Mouse (Mus musculus): Measurements from ENCODE around the gene Gm17555. TPM values are rescaled to one million over a fixed set of nuclear protein-coding genes. Genes with fewer than 3 reads are reported as not detected.

Gm17555 gene
- total and polyA plus RNA-seq, 2 experiments: not detected

GRCm38 (mm10) chr2:126236905-126237304, 22.0 kb downstream of the Gm17555 start:
- Histone ChIP-seq H3K79me2 (ENCODE audit: control insufficient read depth, insufficient read depth, low read length) (no peaks in the 10 kb centered on the region), H3K27ac (replicated peaks; ENCODE audit: insufficient read depth, low read depth, low read length) (no peak overlapping the region), H3K4me1 (ENCODE audit: control insufficient read depth, insufficient read depth, low read length) (no peaks in the 10 kb centered on the region), H3K9ac (ENCODE audit: low read depth, low read length) (no peak overlapping the region), H3K27me3 (ENCODE audit: control insufficient read depth, insufficient read depth, low read length) (no peaks in the 10 kb centered on the region), H3K4me3 (ENCODE audit: insufficient read depth, low read depth, low read length) (no peak overlapping the region), H3K36me3 (ENCODE audit: control insufficient read depth, insufficient read depth, low read length) (no peaks in the 10 kb centered on the region)
- TF ChIP-seq CTCF (IDR thresholded peaks at IDR 0.05; ENCODE audit: low read depth, low read length) (no peak), POLR2A (IDR thresholded peaks at IDR 0.05; ENCODE audit: extremely low read depth, insufficient read depth, low read length) (no peak)
- 89% methylated on average over 4 of the region's 4 CpGs for WGBS
- DNase-seq (ENCODE audit: extremely low read depth, low read depth, low spot score): no peak

- Histone ChIP-seq H3K36me3 (ENCODE audit: control insufficient read depth, insufficient read depth, low read length) (no peaks in the 10 kb centered on the region), H3K9ac (ENCODE audit: low read depth, low read length) (no peak overlapping the region), H3K27ac (replicated peaks; ENCODE audit: insufficient read depth, low read depth, low read length) (no peak overlapping the region), H3K79me2 (ENCODE audit: control insufficient read depth, insufficient read depth, low read length) (no peaks in the 10 kb centered on the region), H3K4me3 (ENCODE audit: insufficient read depth, low read depth, low read length) (no peak overlapping the region), H3K27me3 (ENCODE audit: control insufficient read depth, insufficient read depth, low read length) (no peaks in the 10 kb centered on the region), H3K4me1 (ENCODE audit: control insufficient read depth, insufficient read depth, low read length) (no peaks in the 10 kb centered on the region)
- DNase-seq (ENCODE audit: extremely low read depth, low read depth, low spot score): peak; percentile 22
- TF ChIP-seq POLR2A (IDR thresholded peaks at IDR 0.05; ENCODE audit: extremely low read depth, insufficient read depth, low read length) (no peak), CTCF (IDR thresholded peaks at IDR 0.05; ENCODE audit: low read depth, low read length) (0 out of 2 replicates have a peak, but pooled peaks have one; percentile 11)
- 29% methylated on average over 2 of the region's 2 CpGs for WGBS
These were observed 30.5 kb downstream of the Gm17555 start for GRCm38 (mm10) chr2:126245446-126245845.

GRCm38 (mm10) chr2:126248536-126248935, 33.6 kb downstream of the Gm17555 start:
- H3K4me1 ChIP-seq (ENCODE audit: control insufficient read depth, insufficient read depth, low read length): no peaks in the 10 kb centered on the region
- no peaks in the 10 kb centered on the region for H3K79me2 ChIP-seq (ENCODE audit: control insufficient read depth, insufficient read depth, low read length)
- 92% methylated on average over 2 of the region's 2 CpGs for WGBS

GRCm38 (mm10) chr2:126252211-126252610, 37.3 kb downstream of the Gm17555 start:
- Histone ChIP-seq H3K79me2 (ENCODE audit: control insufficient read depth, insufficient read depth, low read length) (no peaks in the 10 kb centered on the region), H3K27me3 (ENCODE audit: control insufficient read depth, insufficient read depth, low read length) (no peaks in the 10 kb centered on the region), H3K4me3 (ENCODE audit: insufficient read depth, low read depth, low read length) (no peak overlapping the region), H3K27ac (replicated peaks; ENCODE audit: insufficient read depth, low read depth, low read length) (no peak overlapping the region), H3K36me3 (ENCODE audit: control insufficient read depth, insufficient read depth, low read length) (no peaks in the 10 kb centered on the region), H3K9ac (ENCODE audit: low read depth, low read length) (no peak overlapping the region), H3K4me1 (ENCODE audit: control insufficient read depth, insufficient read depth, low read length) (no peaks in the 10 kb centered on the region)
- no peak for DNase-seq (ENCODE audit: extremely low read depth, low read depth, low spot score)
- TF ChIP-seq CTCF (IDR thresholded peaks at IDR 0.05; ENCODE audit: low read depth, low read length) (no peak), POLR2A (IDR thresholded peaks at IDR 0.05; ENCODE audit: extremely low read depth, insufficient read depth, low read length) (no peak)

More at GRCm38 (mm10) chr2:126248536-126248935, 33.6 kb downstream of the Gm17555 start:
- Histone ChIP-seq H3K27me3 (ENCODE audit: control insufficient read depth, insufficient read depth, low read length) (no peaks in the 10 kb centered on the region), H3K27ac (replicated peaks; ENCODE audit: insufficient read depth, low read depth, low read length) (no peak overlapping the region), H3K4me3 (ENCODE audit: insufficient read depth, low read depth, low read length) (no peak overlapping the region), H3K9ac (ENCODE audit: low read depth, low read length) (no peak overlapping the region), H3K36me3 (ENCODE audit: control insufficient read depth, insufficient read depth, low read length) (no peaks in the 10 kb centered on the region)
- no peak for TF ChIP-seq POLR2A (IDR thresholded peaks at IDR 0.05; ENCODE audit: extremely low read depth, insufficient read depth, low read length)
- TF ChIP-seq CTCF (IDR thresholded peaks at IDR 0.05; ENCODE audit: low read depth, low read length): no peak
- DNase-seq (ENCODE audit: extremely low read depth, low read depth, low spot score): no peak

Other genes with a start within 250 kb of the Gm17555 start
- 0.07 TPM in 1 of 2 replicates, not detected in the other for gene Fgf7, start 180.4 kb upstream of the Gm17555 start, total RNA-seq (2014; rRNA removed)
- not detected in 2 replicates for gene Fgf7, start 180.4 kb upstream of the Gm17555 start, polyA plus RNA-seq (2012; rRNA removed)
- gene Fam227b, start 63.1 kb upstream of the Gm17555 start, total RNA-seq (2014; rRNA removed): not detected in 2 replicates
- gene Fam227b, start 63.1 kb upstream of the Gm17555 start, polyA plus RNA-seq (2012; rRNA removed): not detected in 2 replicates
- 8.7 and 10.4 TPM in 2 replicates for gene Dtwd1, start 63.0 kb upstream of the Gm17555 start, total RNA-seq (2014; rRNA removed)
- gene Dtwd1, start 63.0 kb upstream of the Gm17555 start, polyA plus RNA-seq (2012; rRNA removed): 2.2 and 2.3 TPM in 2 replicates

Measured in liver, adult 2 months (tissue).